Mouse (Mus musculus): Measurements from ENCODE around the gene Pum2.

DNA sequence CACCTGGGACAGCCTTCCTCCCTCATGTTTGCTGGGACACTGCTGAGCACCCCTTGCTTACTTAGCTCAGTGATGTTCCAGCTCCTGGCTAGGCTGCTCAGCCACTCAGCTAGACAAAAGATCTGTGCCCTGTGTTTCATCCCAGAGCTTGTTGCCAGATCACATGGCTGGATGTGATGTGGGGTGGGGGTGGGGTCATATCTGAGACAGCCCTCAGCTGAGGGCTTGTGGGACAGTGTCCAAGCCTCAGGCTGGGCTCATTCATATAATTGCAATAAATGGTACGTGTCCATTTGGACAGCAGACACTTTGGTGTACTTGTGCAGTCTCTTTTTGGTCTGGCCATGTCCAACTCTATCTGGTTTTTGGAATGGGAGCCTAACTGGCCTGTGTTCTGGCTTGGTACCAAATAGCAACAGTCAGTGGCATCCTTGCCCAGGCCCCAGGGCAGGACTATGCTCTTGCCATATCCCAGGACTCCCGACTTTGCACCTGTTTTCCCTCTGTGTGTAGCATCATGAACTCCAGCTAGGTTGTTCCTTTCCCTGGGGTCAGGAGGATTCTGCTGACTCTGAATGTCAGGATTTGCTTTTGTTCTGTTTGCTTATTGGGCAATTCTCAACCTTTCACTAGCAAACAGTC lies 119.6 kb downstream of the Pum2 start:
- no peak for TF ChIP-seq EP300 (optimal IDR thresholded peaks at IDR 0.05)
- TF ChIP-seq CTCF (IDR thresholded peaks at IDR 0.05; ENCODE audit: low read depth): no peak
